Mouse (Mus musculus): ENCODE results near the gene Kif3c. TPM values are rescaled to one million over a fixed set of nuclear protein-coding genes. Genes with fewer than 3 reads are reported as not detected.
"Not testable (repeated sequence)": the region's sequence is repeated elsewhere in the genome, so short reads cannot be mapped to it uniquely, and the experiment has no call there.

Gene Kif3c
- total RNA-seq, 2 experiments from 2014 or later: 1.8 to 2.5 TPM

DNA sequence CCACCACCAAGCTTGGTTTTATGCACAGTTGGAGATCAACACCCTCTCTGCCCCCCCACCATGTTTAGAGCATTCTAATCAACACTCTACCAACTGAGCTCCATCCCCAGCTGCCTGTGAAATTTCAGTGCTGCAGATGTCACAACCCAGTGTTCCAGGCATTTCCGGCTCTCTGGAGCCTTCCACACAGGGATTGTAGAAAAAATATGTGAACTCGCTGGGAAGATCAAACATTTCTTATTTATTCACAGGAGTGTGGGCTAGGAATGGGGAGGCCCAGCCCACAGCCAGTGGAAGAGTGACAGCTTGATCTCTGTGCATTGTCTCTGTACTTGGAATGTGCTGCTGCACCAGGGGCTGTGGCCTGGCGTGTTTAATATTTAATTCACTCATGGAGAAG lies 3.8 kb downstream of the Kif3c start:
- no peak for ATAC-seq (ENCODE audit: poor library complexity, severe bottlenecking)

DNA sequence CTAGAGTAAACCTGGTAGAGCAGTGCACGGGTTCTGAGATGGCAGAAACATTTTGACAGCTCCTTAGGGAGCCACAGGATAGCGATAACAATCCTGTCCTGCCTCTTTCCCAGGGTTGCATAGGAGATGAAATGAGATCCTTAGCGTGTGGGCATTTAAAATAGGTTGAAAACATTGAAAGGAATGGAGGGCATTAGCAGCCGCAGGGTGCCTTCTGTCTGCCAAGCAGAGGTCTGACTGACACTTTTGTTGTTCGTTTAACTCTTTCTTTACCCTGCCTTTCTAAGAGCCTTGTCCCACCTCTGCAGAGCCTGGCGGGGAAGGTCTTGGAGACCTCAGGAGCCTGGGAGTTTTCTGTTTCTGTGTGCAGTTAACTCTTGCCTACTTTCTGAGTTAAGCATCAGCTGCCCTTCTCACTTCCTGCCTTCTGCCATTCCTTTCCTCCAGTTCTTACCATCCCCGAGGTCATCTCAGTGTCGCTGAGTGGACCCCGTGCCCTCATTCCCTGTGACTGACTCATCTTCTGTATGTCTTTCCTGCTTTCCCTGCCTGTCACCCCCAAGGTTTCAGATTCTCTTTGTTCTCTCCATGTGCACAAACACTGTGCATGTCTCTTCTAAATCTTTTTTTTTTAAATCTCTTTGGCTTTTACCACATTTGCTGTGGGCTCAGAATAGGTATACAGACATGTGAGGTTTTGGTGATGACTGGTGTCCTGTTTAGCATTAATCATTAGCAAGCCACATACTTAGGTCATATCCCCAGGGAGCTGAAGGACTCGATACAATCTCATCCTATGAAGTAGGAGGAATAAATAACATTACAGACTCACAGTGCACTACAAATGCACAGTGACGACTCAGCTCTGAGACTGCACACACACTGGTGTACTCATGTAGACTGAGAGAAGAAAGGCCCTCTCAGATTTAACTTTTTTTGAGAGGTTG lies 6.3 kb downstream of the Kif3c start:
- no peak for ATAC-seq (ENCODE audit: poor library complexity, severe bottlenecking)

GRCm38 (mm10) chr12:3371991-3372390 lies 7.1 kb downstream of the Kif3c start:
- no peak for ATAC-seq (ENCODE audit: poor library complexity, severe bottlenecking)

DNA sequence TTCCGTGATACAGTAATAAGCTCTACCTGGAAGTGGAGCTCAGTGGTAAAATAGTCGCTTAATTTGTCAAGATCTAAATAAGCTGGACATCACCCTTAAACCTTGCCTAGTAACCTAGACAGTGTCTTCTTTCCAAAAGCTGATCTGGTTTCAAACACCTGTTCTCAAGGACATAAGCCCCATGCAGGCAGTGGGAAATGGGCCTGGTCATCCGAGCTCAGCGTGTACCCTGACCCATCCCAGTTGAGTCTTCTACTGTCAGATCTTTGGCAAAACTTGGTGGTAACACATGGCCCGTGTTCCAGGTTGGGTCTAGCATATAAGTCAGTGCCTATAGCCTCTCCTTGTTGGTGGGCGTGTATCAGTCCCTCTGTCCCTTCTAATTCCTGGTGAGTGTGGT lies 8.6 kb downstream of the Kif3c start:
- ATAC-seq (ENCODE audit: poor library complexity, severe bottlenecking): no peak

DNA sequence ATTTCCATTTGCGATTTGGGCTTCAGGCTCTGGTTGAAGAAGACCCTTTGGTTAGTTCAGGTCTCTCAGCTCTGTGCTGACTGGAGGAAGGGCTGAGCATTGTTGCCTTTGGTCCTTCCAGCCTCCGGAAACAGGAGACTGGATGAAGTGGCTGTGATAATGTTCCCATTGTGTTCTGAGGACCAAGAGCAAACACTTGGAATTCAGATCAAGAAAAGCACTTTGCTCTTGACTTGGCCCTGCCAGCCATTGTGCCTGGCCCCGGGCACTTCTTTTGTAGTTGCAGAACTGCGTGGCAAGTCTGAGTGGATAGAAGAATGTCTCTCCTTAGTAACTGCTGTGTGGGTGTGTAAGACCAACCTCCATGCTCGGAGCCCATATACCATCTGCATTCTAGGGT lies 9.6 kb downstream of the Kif3c start:
- ATAC-seq (ENCODE audit: poor library complexity, severe bottlenecking): no peak

GRCm38 (mm10) chr12:3377190-3377589 lies 12.3 kb downstream of the Kif3c start:
- ATAC-seq (ENCODE audit: poor library complexity, severe bottlenecking): peak; percentile 75

GRCm38 (mm10) chr12:3377755-3378154 lies 12.8 kb downstream of the Kif3c start:
- no peak for ATAC-seq (ENCODE audit: poor library complexity, severe bottlenecking)

DNA sequence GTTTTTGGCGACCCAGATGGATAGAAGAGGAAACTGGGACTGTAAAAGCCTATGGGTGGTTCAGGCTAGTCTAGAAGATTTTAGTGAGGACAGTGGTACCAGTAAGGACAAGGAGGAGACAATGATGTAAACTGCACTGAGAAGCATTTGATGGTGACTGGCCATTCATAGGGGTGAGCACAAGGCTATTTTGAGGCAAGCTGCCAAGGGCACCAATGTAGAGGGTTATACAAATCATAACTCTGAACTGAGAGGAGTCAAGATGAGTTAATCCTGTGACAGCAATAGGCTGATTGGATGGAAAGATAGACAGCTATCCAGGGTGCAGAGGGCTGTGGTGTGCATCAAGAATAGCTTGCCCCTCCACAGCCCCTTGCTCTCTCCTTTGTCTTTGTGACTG lies 19.9 kb downstream of the Kif3c start:
- ATAC-seq (ENCODE audit: poor library complexity, severe bottlenecking): no peak

DNA sequence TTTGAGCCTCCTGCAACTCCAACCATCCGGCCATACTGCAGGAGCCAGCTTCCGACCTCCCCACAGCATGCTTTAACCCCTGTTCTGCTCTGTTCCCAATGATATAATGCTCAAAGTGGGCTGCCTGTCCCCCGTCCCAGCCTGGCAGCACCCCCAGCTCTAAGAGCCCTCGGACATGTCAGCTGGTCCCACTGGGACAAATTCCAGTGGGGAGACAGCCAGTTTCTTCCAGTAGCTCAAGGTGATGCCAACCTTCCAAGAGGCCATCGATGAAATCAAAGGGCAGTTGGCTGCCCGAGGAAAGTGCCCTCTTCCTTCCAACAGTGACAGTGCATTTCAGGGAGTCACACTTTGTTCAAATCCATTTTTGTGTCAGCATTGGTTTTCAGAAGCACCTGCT lies 20.3 kb downstream of the Kif3c start:
- no peak for ATAC-seq (ENCODE audit: poor library complexity, severe bottlenecking)

- no peak for ATAC-seq (ENCODE audit: poor library complexity, severe bottlenecking)
Observed at GRCm38 (mm10) chr12:3385940-3386339, 21.0 kb downstream of the Kif3c start.

- ATAC-seq (ENCODE audit: poor library complexity, severe bottlenecking): no peak
Observed at GRCm38 (mm10) chr12:3387891-3388290, 23.0 kb downstream of the Kif3c start.

- ATAC-seq (ENCODE audit: poor library complexity, severe bottlenecking): no peak
Observed at GRCm38 (mm10) chr12:3389394-3389793, 24.5 kb downstream of the Kif3c start.

GRCm38 (mm10) chr12:3390071-3390470 lies 25.1 kb downstream of the Kif3c start:
- no peak for ATAC-seq (ENCODE audit: poor library complexity, severe bottlenecking)

- ATAC-seq (ENCODE audit: poor library complexity, severe bottlenecking): peak; percentile 95
Observed at GRCm38 (mm10) chr12:3390577-3391262, 25.8 kb downstream of the Kif3c start.

- ATAC-seq (ENCODE audit: poor library complexity, severe bottlenecking): peak; percentile 59
Observed at GRCm38 (mm10) chr12:3391276-3391675, 26.3 kb downstream of the Kif3c start.

DNA sequence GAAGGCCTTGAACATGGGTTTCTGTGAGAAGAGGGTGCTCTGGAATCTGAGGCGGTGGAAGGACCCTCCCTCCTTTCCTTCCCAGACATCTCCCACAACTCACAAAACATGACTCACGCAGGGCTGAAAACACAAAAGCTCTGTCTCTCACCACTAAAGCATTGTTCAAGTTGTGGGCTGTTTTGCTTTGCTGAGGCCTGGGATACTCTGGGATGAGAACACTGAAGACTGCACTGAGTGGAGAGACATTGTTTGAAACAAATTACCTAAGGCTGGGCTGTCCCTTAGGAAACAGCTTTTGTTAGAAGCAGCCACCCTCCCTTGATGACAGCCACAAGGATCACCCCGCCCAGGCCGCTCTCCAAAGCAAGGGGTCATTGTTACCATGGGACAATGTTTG lies 28.2 kb downstream of the Kif3c start:
- ATAC-seq (ENCODE audit: poor library complexity, severe bottlenecking): no peak

- no peak for ATAC-seq (ENCODE audit: poor library complexity, severe bottlenecking)
Observed at GRCm38 (mm10) chr12:3396931-3397330, 32.0 kb downstream of the Kif3c start.

DNA sequence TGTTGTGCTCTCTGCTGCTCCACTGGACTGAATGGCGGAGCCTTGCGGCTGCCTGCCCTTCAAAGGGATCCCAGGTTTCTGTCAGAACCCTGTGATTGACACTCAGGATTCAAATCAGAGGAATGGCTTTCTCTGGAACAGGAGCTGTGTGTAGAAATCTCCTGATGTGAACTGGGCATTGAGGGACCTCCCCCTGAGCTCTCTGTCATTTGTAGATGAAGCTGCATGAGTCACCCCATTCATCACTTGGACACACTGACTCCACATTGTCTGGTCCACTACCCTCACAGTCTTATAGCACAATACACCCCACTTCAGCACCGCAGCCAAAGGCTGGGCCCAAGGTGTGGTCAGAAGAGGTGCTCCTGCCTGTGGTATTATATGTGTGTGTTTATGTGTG lies 40.7 kb downstream of the Kif3c start:
- not testable (repeated sequence) for ATAC-seq (ENCODE audit: poor library complexity, severe bottlenecking)

DNA sequence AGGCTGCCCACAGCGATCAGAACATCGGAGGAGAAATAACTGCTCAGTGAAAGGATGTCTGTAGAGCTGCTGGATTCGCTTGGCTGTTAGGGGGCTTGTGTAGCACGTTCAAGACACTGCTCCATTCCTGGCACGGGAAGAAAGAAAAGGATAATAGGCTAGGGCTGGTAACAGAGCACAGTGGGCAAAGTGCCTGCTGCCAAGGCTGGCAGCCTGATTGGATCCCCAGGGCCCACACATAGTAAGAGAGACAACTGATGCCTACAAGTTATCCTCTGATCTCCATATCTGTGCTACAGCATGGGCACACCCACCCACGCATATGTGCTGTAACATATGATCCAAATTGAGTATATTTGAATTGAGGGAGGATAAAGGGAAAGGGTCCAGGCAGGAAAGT lies 41.7 kb downstream of the Kif3c start:
- ATAC-seq (ENCODE audit: poor library complexity, severe bottlenecking): no peak

DNA sequence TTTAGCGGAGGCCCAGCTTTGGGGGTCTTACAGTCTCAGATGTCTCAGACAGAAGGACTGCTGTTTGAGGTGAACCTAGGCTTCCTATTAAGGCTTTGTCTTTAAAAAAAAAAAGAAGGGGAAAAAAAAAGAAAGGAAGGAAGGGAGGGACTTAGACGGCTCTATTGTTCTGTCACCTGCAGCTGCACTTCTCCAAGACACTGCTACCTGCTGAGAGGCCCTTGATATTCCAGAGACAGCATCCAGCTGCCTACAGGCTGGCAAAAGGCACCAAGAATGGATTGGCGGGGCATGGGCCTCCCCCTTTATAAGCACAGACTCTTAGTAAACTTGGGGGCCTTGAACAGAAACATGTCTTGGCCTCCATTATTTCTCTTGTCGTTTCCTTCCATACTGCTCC lies 50.0 kb downstream of the Kif3c start:
- ATAC-seq (ENCODE audit: poor library complexity, severe bottlenecking): no peak

GRCm38 (mm10) chr12:3418761-3419160 lies 53.8 kb downstream of the Kif3c start:
- ATAC-seq (ENCODE audit: poor library complexity, severe bottlenecking): peak; percentile 84

DNA sequence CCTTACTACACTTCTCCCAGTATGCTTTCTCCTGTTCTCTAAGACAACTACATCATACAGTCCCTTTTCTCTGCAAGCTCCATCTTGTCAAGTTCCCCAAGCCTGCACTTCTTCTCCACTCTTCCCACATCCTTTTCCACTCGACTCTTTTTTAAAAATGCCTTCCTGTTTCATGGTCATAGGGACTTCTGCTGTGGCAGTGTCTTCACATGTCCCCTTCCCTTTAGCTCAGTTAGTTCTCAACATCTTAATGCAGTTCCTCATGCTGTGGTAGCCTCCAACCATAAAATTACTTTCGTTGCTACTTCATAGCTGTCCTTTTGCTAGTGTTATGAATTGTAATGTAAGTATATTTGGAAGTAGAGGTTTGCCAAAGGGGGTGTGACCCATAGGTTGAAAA lies 55.6 kb downstream of the Kif3c start:
- peak; percentile 71 for ATAC-seq (ENCODE audit: poor library complexity, severe bottlenecking)
